Mouse (Mus musculus) hindbrain, embryonic 10.5 days (tissue): ENCODE results near the gene Slc9a6. TPM values are rescaled to one million over a fixed set of nuclear protein-coding genes. Genes with fewer than 3 reads are reported as not detected.

ENCODE experiments used
- DNase-seq: peaks from one replicate; pipeline ENCODE4 v3.0.0-alpha.2; 2017; ENCODE audit warnings: low spot score
- H3K27ac ChIP-seq: fragments of 300-500 bp; sonication (generic); 2 replicates; pipeline ENCODE4 v1.5.1; 2016; ENCODE audit warnings: mild to moderate bottlenecking, moderate library complexity
- H3K27me3 ChIP-seq: fragments of 300-500 bp; sonication (generic); 2 replicates; pipeline ENCODE4 v1.6.1; 2016; ENCODE audit warnings: mild to moderate bottlenecking; ENCODE audit not compliant: poor library complexity, insufficient read depth, severe bottlenecking
- H3K36me3 ChIP-seq: fragments of 300-500 bp; sonication (generic); 2 replicates; pipeline ENCODE4 v1.6.1; 2016; ENCODE audit warnings: mild to moderate bottlenecking, moderate library complexity
- H3K4me1 ChIP-seq: fragments of 300-500 bp; sonication (generic); replicated peaks from 2 replicates; pipeline ENCODE4 v1.6.1; 2016; ENCODE audit warnings: mild to moderate bottlenecking
- H3K4me3 ChIP-seq: fragments of 300-500 bp; sonication (generic); 2 replicates; pipeline ENCODE4 v1.5.1; 2016; ENCODE audit warnings: mild to moderate bottlenecking, moderate library complexity
- H3K9me3 ChIP-seq: fragments of 300-500 bp; sonication (generic); 2 replicates; pipeline ENCODE4 v1.6.1; 2016; ENCODE audit warnings: mild to moderate bottlenecking, moderate library complexity
- WGBS: fragments of 180-500 bp; shearing (Covaris S2); methylation state at CpG from one replicate; pipeline ENCODE4 v1.1.7; 2016; 5-methylcytosine and 5-hydroxymethylcytosine counted together
- polyA plus RNA-seq: library from polyadenylated mRNA; unstranded; fragments of >200 nt; fragmentation: Nextera tagmentation; extraction: Ambion mirVana; gene quantifications from 2 replicates; pipeline ENCODE4 v1.2.1, GENCODE M21; 2016

Slc9a6 gene
- polyA plus RNA-seq, 1 experiment from 2014 or later: 15.6 TPM

GRCm38 (mm10) chrX:56649549-56650354 lies 40.2 kb downstream of the Slc9a6 start:
- Histone ChIP-seq H3K9me3 (no peaks in the 10 kb centered on the region), H3K27me3 (no peaks in the 10 kb centered on the region), H3K27ac (no peak overlapping the region), H3K36me3 (no peaks in the 10 kb centered on the region), H3K4me3 (no peak overlapping the region), H3K4me1 (peaks cover 5% of the 10 kb centered on the region; the same call in 1 of the 2 replicates)
- 45% methylated on average over 7 of the region's 7 CpGs for WGBS
- DNase-seq: no peak

GRCm38 (mm10) chrX:56650355-56650652 lies 40.7 kb downstream of the Slc9a6 start:
- DNase-seq: no peak
- H3K4me3 ChIP-seq: no peak overlapping the region
- H3K27me3 ChIP-seq: no peaks in the 10 kb centered on the region
- no peaks in the 10 kb centered on the region for H3K36me3 ChIP-seq
- H3K9me3 ChIP-seq: no peaks in the 10 kb centered on the region
- whole genome bisulfite sequencing: 84% methylated on average over 2 of the region's 2 CpGs
- H3K27ac ChIP-seq: no peak overlapping the region
- H3K4me1 ChIP-seq: peaks cover 5% of the 10 kb centered on the region; the same call in 1 of the 2 replicates

- Histone ChIP-seq H3K4me3 (no peak overlapping the region), H3K27me3 (no peaks in the 10 kb centered on the region), H3K27ac (no peak overlapping the region), H3K4me1 (peaks cover 5% of the 10 kb centered on the region; the same call in 1 of the 2 replicates), H3K9me3 (no peaks in the 10 kb centered on the region), H3K36me3 (no peaks in the 10 kb centered on the region)
- DNase-seq: no peak
- WGBS: 64% methylated on average over 6 of the region's 6 CpGs
These were observed 41.3 kb downstream of the Slc9a6 start for GRCm38 (mm10) chrX:56650885-56651284.

GRCm38 (mm10) chrX:56651738-56652137 lies 42.2 kb downstream of the Slc9a6 start:
- 68% methylated on average over 7 of the region's 7 CpGs for WGBS
- Histone ChIP-seq H3K4me3 (no peak overlapping the region), H3K36me3 (0 out of 2 replicates have a peak, but pooled peaks cover 4% of the 10 kb centered on the region), H3K27me3 (no peaks in the 10 kb centered on the region), H3K27ac (no peak overlapping the region), H3K9me3 (no peaks in the 10 kb centered on the region), H3K4me1 (peaks cover 5% of the 10 kb centered on the region; the same call in 1 of the 2 replicates)
- no peak for DNase-seq

GRCm38 (mm10) chrX:56655686-56656085 lies 46.1 kb downstream of the Slc9a6 start:
- DNase-seq: no peak
- Histone ChIP-seq H3K4me1 (peaks cover 16% of the 10 kb centered on the region), H3K27me3 (no peaks in the 10 kb centered on the region), H3K27ac (no peak overlapping the region), H3K36me3 (0 out of 2 replicates have a peak, but pooled peaks cover 4% of the 10 kb centered on the region), H3K9me3 (no peaks in the 10 kb centered on the region), H3K4me3 (no peak overlapping the region)
- 83% methylated on average over 2 of the region's 2 CpGs for WGBS

DNA sequence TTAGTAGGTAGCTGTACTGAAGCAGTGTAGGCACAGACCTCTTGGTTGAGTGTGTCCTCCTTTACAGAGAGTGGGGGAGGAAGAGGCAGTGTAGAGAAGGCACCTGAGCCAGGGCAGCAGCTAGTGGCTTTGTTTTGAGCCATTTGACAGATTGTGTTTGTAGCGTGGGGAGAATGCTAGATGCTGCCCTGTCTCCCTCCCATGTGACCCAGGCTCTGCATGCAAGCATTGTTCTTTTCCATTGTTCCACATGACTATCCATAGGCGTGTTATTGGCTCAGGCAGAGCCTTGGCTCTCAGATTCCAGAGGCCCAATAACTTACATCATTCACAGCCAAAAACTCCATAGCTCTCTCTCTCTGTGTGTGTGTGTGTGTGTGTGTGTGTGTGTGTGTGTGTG lies 49.7 kb downstream of the Slc9a6 start:
- 38% methylated on average over 2 of the region's 2 CpGs for WGBS
- Histone ChIP-seq H3K4me3 (no peak overlapping the region), H3K27me3 (no peaks in the 10 kb centered on the region), H3K36me3 (0 out of 2 replicates have a peak, but pooled peaks cover 4% of the 10 kb centered on the region), H3K4me1 (peaks cover 29% of the 10 kb centered on the region), H3K27ac (no peak overlapping the region), H3K9me3 (no peaks in the 10 kb centered on the region)
- peak; percentile 17 for DNase-seq

GRCm38 (mm10) chrX:56661143-56661542 lies 51.6 kb downstream of the Slc9a6 start:
- Histone ChIP-seq H3K27ac (no peak overlapping the region), H3K4me3 (no peak overlapping the region), H3K9me3 (no peaks in the 10 kb centered on the region), H3K36me3 (0 out of 2 replicates have a peak, but pooled peaks cover 4% of the 10 kb centered on the region), H3K27me3 (no peaks in the 10 kb centered on the region), H3K4me1 (peaks cover 33% of the 10 kb centered on the region)
- no peak for DNase-seq
- 82% methylated on average over 12 of the region's 12 CpGs for WGBS

DNA sequence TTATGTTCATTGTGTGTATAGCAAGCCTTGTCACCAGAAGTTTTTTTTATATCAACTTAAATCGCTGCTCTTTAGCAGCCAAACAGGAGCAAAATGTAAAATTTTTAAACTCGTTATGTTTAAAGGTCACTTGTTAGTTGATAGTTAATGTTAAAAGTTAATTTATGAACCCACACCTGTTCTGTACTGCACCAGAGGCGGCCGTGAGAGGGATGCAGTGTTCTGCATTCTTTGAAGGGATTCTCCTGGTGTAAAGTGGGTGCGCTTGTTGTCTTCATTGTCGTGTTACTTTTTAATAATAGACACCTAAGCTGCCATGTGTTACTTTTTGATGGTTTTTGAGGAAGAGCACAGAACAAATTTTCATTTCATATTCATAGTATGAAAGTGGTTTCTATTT lies 52.8 kb downstream of the Slc9a6 start:
- 76% methylated on average over 6 of the region's 6 CpGs for WGBS
- no peak for DNase-seq
- H3K9me3 ChIP-seq: no peaks in the 10 kb centered on the region
- no peaks in the 10 kb centered on the region for H3K36me3 ChIP-seq
- H3K4me1 ChIP-seq: peaks cover 37% of the 10 kb centered on the region
- H3K27me3 ChIP-seq: no peaks in the 10 kb centered on the region
- no peak overlapping the region for H3K27ac ChIP-seq
- no peak overlapping the region for H3K4me3 ChIP-seq

DNA sequence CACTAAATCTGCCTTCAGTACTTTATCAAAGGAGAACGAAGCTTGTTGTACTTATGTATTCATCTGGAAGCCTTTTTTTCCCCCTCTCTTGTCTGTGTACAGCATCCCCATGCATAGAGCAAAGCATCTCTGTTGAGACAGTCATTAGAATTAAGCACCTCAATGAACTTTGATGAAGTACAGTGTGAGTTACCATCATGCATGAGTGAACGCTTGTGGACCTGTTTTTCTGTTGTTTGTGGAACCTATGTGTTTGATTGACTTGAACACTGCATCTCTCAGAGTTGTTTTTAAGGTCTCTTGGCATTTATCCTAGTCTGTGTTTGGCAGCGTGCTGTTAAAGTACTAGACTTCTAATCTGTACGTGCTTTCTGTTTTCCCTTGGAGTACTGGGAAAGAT lies 53.8 kb downstream of the Slc9a6 start:
- peaks cover 32% of the 10 kb centered on the region for H3K4me1 ChIP-seq
- DNase-seq: no peak
- H3K27ac ChIP-seq: no peak overlapping the region
- no peaks in the 10 kb centered on the region for H3K36me3 ChIP-seq
- H3K4me3 ChIP-seq: no peak overlapping the region
- WGBS: 86% methylated on average over 4 of the region's 4 CpGs
- no peaks in the 10 kb centered on the region for H3K27me3 ChIP-seq
- no peaks in the 10 kb centered on the region for H3K9me3 ChIP-seq

GRCm38 (mm10) chrX:56665226-56665973 lies 55.8 kb downstream of the Slc9a6 start:
- H3K9me3 ChIP-seq: no peaks in the 10 kb centered on the region
- no peaks in the 10 kb centered on the region for H3K27me3 ChIP-seq
- no peaks in the 10 kb centered on the region for H3K36me3 ChIP-seq
- no peak overlapping the region for H3K4me3 ChIP-seq
- no peak overlapping the region for H3K27ac ChIP-seq
- no peak for DNase-seq
- H3K4me1 ChIP-seq: peaks cover 24% of the 10 kb centered on the region
- whole genome bisulfite sequencing: 75% methylated on average over 8 of the region's 8 CpGs

- H3K4me3 ChIP-seq: no peak overlapping the region
- no peaks in the 10 kb centered on the region for H3K36me3 ChIP-seq
- WGBS: 89% methylated on average over 6 of the region's 6 CpGs
- no peak overlapping the region for H3K27ac ChIP-seq
- H3K27me3 ChIP-seq: no peaks in the 10 kb centered on the region
- H3K9me3 ChIP-seq: no peaks in the 10 kb centered on the region
- H3K4me1 ChIP-seq: peaks cover 9% of the 10 kb centered on the region; the same call in 1 of the 2 replicates
- no peak for DNase-seq
These were observed 57.7 kb downstream of the Slc9a6 start for GRCm38 (mm10) chrX:56667296-56667695.

- no peaks in the 10 kb centered on the region for H3K9me3 ChIP-seq
- H3K4me3 ChIP-seq: no peak overlapping the region
These were observed 58.5 kb downstream of the Slc9a6 start for GRCm38 (mm10) chrX:56668051-56668450.

GRCm38 (mm10) chrX:56668501-56668900 lies 58.9 kb downstream of the Slc9a6 start:
- Histone ChIP-seq H3K27me3 (no peaks in the 10 kb centered on the region), H3K27ac (no peak overlapping the region), H3K36me3 (no peaks in the 10 kb centered on the region), H3K4me3 (no peak overlapping the region), H3K9me3 (no peaks in the 10 kb centered on the region), H3K4me1 (0 out of 2 replicates have a peak, but pooled peaks cover 9% of the 10 kb centered on the region)
- no peak for DNase-seq
- WGBS: 82% methylated on average over 3 of the region's 3 CpGs

More at GRCm38 (mm10) chrX:56668051-56668450, 58.5 kb downstream of the Slc9a6 start:
- no peaks in the 10 kb centered on the region for H3K36me3 ChIP-seq
- H3K27me3 ChIP-seq: no peaks in the 10 kb centered on the region
- WGBS: 91% methylated on average over 5 of the region's 5 CpGs
- H3K27ac ChIP-seq: no peak overlapping the region
- no peak for DNase-seq
- H3K4me1 ChIP-seq: 0 out of 2 replicates have a peak, but pooled peaks cover 9% of the 10 kb centered on the region
